In the genomic region with DNA sequence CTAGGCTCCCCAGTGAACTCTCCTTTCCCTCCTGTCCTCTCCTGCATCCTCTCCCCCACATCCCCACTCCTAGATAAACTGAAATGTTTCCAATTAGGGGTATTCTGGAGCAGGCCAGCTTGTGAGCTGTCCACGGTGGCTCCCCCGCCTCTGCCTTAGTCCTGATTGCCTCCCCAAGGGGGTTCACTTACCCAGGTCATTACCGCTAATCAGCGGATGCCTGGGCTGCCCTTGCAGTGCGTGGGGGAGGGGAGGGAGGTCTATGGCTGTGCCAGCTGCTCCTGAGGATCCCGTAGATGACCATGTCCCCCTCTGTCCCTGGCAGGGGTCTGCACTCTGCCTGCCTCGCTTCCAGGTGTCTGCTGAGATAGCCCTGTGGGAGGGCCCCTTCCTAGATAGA, we compare ENCODE assay signal across 13 mouse cellular contexts. TPM values are rescaled to one million over a fixed set of nuclear protein-coding genes. Genes with fewer than 3 reads are reported as not detected.
DNase-seq lines count a peak whose midpoint lies in the region; ATAC-seq lines count a peak whose summit lies in the region.
"Had no signal": no experiment of that assay in that cellular context is flagged by ENCODE, and none has a peak within 500 bp of the region (broad histone marks: within the 10 kb centered on the region; RNA-seq: fewer than 3 reads in every experiment).

No protein-coding gene starts in this region.

- peak; percentile 24; the same call in 1 of the 2 replicates for ATAC-seq in kidney, embryonic 14.5 days (ENCODE audit: low FRiP score, low TSS enrichment)
- ATAC-seq in limb, embryonic 13.5 days (ENCODE audit: low FRiP score, low read depth), result no peak
- ATAC-seq: Patski had no signal

- no peak overlapping the region for H3K9ac ChIP-seq in kidney, embryonic 14.5 days (ENCODE audit: low read depth, low read length)
- no peak overlapping the region for H3K9ac ChIP-seq in limb, embryonic 13.5 days
- H3K9ac ChIP-seq: liver, embryonic 13.5 days had no signal

- H3K4me1 ChIP-seq in kidney, embryonic 14.5 days (ENCODE audit: control insufficient read depth, insufficient read depth, low read length), result peaks cover 12% of the 10 kb centered on the region
- H3K4me1 ChIP-seq in limb, embryonic 13.5 days, result peaks cover 75% of the 10 kb centered on the region

- no peak overlapping the region for H3K4me3 ChIP-seq in kidney, embryonic 14.5 days (ENCODE audit: low read length)
- H3K4me3 ChIP-seq in limb, embryonic 13.5 days, result no peak overlapping the region
- H3K4me3 ChIP-seq: liver, embryonic 13.5 days had no signal

- no peaks in the 10 kb centered on the region for H3K9me3 ChIP-seq in kidney, embryonic 14.5 days (ENCODE audit: control insufficient read depth, low read length)
- no peaks in the 10 kb centered on the region for H3K9me3 ChIP-seq in limb, embryonic 13.5 days
- H3K9me3 ChIP-seq: liver, embryonic 13.5 days had no signal

- WGBS in kidney, embryonic 14.5 days, result 15% methylated on average over 7 of the region's 7 CpGs
- 8% methylated on average over 7 of the region's 7 CpGs for WGBS in limb, embryonic 13.5 days

- no peak overlapping the region for H3K27ac ChIP-seq in kidney, embryonic 14.5 days (ENCODE audit: low read depth, low read length)
- no peak overlapping the region for H3K27ac ChIP-seq in limb, embryonic 13.5 days
- H3K27ac ChIP-seq: liver, embryonic 13.5 days had no signal

- no peak overlapping the region for H3K4me2 ChIP-seq in kidney, embryonic 14.5 days (replicated peaks; ENCODE audit: low read depth, low read length)
- H3K4me2 ChIP-seq in limb, embryonic 13.5 days (replicated peaks), result peak overlapping the region; percentile 21; the same call in 1 of the 2 replicates
- H3K4me2 ChIP-seq: heart, embryonic 11.5 days; liver, embryonic 13.5 days had no signal

- H3K27me3 ChIP-seq in kidney, embryonic 14.5 days (ENCODE audit: control insufficient read depth, insufficient read depth, low read length), result peaks cover 21% of the 10 kb centered on the region
- peaks cover 77% of the 10 kb centered on the region for H3K27me3 ChIP-seq in limb, embryonic 13.5 days

- peaks cover 3% of the 10 kb centered on the region; the same call in 1 of the 2 replicates for H3K36me3 ChIP-seq in kidney, embryonic 14.5 days (ENCODE audit: control insufficient read depth, insufficient read depth, low read length)
- H3K36me3 ChIP-seq in limb, embryonic 13.5 days, result peaks cover 22% of the 10 kb centered on the region
- H3K36me3 ChIP-seq: liver, embryonic 13.5 days had no signal

- peak; percentile 58 for DNase-seq in embryo, embryonic 10 days (ENCODE audit: low spot score)
- DNase-seq in embryo, embryonic 9.5 days (ENCODE audit: extremely low spot score), result no peak
- no peak for DNase-seq in kidney, postnatal 10 days
- peak; percentile 74 for DNase-seq in embryo, embryonic 11 days
- DNase-seq in adrenal gland, postnatal 4 days (ENCODE audit: low spot score in 2 of 2), result no peak
- no peak for DNase-seq in urinary bladder, adult 18-20 months (ENCODE audit: low spot score in 2 of 2)
- DNase-seq: cerebellum, adult 9-11 months; liver, embryonic 13.5 days; lung, postnatal 14 days had no signal

RNA-seq across cellular contexts. Expression of gene Wnt11, which starts 8.7 kb away (rescaled TPM):
- polyA plus RNA-seq in kidney, embryonic 14.5 days (2014; fragmentation: Nextera tagmentation; extraction: Ambion mirVana), result 41.6 and 45.3 TPM in 2 replicates
- polyA plus RNA-seq in limb, embryonic 13.5 days (2015; fragmentation: Nextera tagmentation; extraction: Ambion mirVana), result 37.2 and 38.3 TPM in 2 replicates
- 1 to 10 TPM; 4.2 to 5.3 TPM for total RNA-seq in adrenal gland, postnatal 4 days (2021)

Comparison
In these comparisons a context has a peak if more than half of its experiments do, and no peak if none do; other contexts are left out.
1. DNase-seq: peak in embryo, embryonic 10 days (single experiment) and embryo, embryonic 11 days (single experiment); none in embryo, embryonic 9.5 days (single experiment), kidney, postnatal 10 days (single experiment), adrenal gland, postnatal 4 days (0 of 2) and urinary bladder, adult 18-20 months (0 of 2).